Mouse (Mus musculus): ENCODE measurements around the gene Pitpnm2.

- TF ChIP-seq CTCF (conservative IDR thresholded peaks at IDR 0.05; ENCODE audit: insufficient read depth, insufficient read length, low read depth, low read length): no peak
- no peak for TF ChIP-seq POLR2A (IDR thresholded peaks at IDR 0.05; ENCODE audit: low read depth, low read length)
Observed at GRCm38 (mm10) chr5:124259133-124259532, 9.6 kb upstream of the Pitpnm2 start.
